Mouse (Mus musculus) embryo, embryonic 11 days (tissue): Measurements from ENCODE around the gene Taf5l.

ENCODE experiments used
- DNase-seq: peaks from one replicate; pipeline ENCODE4 v3.0.0-alpha.2; 2015

Taf5l gene

DNA sequence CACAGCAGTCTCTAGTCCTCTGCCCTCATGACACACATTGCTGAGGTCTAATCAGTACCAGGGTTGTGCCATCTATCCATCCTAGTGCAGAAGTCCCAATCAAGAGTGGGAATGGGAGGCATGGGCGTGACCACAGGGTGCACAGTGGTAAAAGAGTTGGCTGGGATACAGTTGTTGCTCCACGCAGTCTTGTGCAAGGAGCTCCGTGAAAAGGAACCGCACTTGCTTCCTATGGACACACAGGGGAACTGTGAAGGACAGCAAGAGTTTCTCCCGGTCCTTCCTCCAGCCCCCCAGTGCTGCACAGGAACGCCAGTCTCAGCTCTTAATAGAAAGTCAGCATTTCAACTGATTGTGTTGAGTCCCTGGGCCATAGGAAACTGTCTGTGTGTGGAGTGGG, 61.7 kb downstream of the Taf5l start:
- DNase-seq, result no peak

DNA sequence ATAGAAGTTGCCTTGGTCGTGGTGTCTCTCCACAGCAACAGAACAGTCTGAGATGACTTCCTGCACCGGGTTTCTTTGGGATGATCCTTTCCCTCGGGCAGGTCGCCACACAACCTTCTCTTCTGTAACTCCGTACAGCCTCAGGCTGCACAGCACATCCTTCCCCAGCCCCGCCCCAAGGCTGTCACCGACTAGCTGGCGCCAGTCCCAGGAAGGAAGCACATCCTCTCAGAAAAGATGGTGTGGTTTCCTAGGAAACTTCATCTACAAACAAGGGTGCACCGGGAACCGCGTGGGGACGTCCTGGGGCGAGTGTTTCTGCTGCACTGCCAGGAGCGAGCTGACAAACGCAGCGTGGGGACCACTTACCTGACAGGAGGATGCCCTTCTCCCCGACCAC, 63.1 kb downstream of the Taf5l start:
- no peak for DNase-seq

GRCm38 (mm10) chr8:123954246-123954645, 67.0 kb downstream of the Taf5l start:
- no peak for DNase-seq

GRCm38 (mm10) chr8:123953686-123954085, 67.5 kb downstream of the Taf5l start:
- no peak for DNase-seq

DNA sequence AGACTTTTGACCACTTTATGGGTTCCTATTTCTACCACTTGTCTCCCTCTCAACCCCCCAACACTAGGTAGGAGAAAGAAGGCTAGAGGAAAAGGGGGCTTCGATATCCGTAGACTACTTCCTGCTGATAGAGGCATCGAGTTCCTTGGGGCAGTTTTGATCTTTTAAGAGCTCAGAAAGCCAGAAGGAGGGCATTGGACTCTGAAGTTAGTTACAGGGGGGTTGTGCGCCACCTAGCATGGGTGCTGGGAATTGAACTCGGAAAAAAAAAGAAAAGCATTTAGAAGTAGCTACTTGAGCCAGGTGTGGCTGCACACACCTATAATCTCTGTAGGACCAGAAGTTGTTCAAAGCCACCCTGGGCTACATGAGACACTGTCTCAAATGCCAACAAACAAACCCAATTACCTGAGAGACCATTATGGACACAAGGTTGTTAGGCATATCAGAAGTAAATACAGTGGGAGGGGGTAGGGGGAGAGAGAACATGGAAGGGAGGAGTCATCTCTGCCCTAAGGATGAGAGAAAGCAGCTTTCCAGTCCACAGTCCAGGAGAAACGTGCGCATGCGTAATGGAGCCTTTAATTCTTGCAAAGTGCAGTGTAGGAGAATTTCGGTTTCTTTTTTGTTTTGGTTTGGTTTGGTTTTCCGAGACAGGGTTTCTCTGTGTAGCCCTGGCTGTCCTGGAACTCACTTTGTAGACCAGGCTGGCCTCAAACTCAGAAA, 71.0 kb downstream of the Taf5l start:
- DNase-seq, result peak; percentile 74

- no peak for DNase-seq
Observed at GRCm38 (mm10) chr8:123949686-123949986, 71.6 kb downstream of the Taf5l start.

- peak; percentile 98 for DNase-seq
Observed at GRCm38 (mm10) chr8:123948942-123949685, 72.1 kb downstream of the Taf5l start, which contains the start of gene Nup133. TSS of gene Nup133 (minus strand) at chr8:123949265.
